Mouse (Mus musculus) ovary, postnatal 14 days (tissue): ENCODE measurements at regions not wholly inside any gene's neighbourhood (a gene's known extent, or its start where the extent isn't known, plus 50 kb on each side); places are given as distances from the start of the nearest gene placed in this dataset.

Experiments
- DNase-seq: peaks from one replicate; pipeline ENCODE4 v3.0.0; 2022; ENCODE audit warnings: low spot score

DNA sequence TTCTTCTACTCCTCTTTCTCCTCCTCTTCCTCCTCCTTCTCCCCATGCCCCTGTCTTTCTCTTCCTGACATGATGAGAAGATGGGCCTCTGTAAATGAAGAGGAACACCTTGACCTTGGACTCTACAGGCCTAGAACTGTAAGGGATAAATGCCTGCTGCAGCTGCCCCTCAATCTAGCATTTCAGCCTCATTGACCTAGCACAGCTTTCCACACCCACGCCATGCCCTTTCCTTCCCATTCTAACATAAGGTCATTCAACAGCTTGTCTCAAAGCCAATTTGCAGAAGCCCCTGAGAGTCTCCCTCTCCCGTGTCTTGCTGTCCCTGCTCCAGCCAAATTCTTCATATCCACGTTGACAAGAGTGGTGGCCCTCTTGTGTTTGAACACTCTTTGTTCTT is 63.8 kb upstream of the Dscam start:
- no peak for DNase-seq

DNA sequence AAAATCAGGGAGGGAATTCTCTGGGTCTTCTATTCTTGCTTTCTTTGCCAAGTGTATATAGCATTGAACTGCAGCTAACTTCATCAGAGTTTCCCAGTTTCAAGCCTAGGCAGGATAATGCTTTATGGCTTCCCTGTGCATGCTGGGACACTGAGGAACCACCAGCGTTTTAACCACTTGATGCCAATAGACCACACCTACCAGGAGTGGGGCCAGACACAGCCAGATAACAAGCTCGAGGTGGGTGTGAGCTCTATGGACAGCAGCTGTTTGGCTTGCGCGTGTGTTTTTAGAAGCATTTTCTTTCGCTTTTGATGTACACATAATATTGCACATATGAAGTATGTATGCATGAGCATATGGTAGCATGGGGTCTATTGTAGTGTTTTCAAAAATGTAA is 69.1 kb upstream of the Dscam start:
- no peak for DNase-seq

DNA sequence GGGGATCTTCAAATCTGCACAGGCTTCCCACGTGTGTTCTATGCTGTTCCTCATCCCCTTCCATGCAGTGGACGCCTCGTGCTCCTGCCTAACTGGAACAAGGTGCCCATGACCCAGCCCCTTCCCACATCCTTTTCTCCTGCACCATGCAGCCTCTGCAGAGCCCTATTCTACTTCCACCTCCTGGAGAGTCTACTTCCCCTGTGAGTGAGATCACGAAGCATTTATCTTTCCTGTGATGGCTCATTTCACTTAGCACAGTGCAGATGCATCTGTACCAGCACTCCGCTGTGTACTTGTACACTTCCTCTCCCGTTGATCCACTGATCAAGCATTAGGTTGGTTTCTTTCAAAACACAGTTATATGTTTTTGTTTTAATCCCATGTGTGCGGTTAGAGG is 69.5 kb upstream of the Dscam start:
- no peak for DNase-seq

DNA sequence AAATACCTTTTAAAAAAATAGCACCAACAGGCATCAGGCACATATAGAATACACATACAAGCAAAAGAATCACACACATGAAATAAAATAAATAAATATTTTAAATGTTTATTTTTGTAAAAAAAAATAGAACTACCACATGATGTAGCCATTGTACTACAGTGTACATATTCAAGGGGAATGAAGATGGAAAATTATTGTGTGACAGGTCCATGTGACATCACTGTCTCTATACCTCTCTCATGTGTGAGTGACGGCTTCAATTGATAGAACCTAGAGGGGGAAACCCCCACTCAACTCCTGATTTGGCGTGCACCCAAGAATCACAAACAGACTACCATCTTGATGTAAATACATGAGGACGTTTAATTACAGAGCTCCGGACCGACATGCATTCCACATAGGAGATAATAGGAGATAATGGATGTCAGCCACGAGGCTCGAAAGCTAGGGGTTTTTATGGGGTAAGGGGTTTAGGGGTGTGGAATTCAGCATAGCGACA is 70.4 kb upstream of the Dscam start:
- no peak for DNase-seq

DNA sequence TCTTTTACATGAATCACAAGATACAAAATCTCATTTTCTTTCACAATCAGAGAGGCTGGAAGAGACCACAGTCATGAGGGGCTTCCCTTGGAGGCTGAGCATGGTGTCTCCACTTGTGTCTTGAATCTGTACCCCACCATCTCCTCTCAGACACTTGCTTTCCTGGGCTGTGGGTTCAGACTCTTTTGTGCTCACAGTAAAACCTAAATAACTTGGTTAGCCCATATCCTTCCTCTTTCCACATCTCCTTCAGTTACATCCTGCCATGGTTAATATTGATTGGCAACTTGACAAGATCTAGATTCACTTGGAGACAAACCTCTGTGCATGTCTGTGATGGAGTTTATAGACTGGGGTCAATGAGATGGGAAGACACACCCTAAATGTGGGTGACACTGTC is 71.1 kb upstream of the Dscam start:
- DNase-seq: no peak

DNA sequence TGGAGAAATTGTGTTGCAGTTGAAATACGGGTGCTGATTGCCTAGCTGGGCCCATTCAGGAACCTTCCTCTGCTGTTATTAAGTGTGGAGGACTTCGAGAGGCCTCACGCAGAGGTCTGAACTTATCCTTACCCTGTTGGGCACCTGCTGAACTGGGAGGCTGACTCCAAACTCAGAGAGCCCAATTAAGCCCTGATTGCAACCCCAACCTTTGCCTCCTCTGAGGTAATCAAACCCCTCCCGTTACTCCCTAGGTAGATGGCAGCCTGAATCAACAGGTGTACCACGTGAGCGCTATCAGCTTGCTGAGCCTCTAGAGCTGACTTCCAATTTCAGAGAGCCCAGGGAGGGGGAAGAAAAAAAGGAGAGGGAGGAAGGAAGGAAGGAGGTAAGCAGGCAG is 79.9 kb upstream of the Dscam start:
- no peak for DNase-seq

DNA sequence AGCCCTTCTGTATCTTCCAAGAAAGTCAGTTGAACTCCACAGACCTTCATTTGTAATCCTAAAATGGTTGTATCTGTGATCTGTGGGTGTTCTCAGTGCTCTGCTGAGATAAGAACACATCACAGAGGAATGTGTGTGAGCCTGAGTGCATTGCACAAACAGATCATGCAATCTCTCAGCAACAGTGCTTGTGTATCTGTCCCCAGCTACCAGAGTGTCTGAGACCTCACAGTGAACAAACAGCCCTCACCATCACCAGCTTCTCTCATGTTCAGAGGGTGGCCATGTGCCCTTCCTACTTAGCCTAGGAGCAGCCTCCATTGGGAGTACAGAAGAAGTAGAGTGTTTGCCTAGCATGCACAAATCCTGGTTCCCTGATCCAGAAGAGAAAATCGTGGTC is 82.0 kb upstream of the Dscam start:
- DNase-seq: no peak

DNA sequence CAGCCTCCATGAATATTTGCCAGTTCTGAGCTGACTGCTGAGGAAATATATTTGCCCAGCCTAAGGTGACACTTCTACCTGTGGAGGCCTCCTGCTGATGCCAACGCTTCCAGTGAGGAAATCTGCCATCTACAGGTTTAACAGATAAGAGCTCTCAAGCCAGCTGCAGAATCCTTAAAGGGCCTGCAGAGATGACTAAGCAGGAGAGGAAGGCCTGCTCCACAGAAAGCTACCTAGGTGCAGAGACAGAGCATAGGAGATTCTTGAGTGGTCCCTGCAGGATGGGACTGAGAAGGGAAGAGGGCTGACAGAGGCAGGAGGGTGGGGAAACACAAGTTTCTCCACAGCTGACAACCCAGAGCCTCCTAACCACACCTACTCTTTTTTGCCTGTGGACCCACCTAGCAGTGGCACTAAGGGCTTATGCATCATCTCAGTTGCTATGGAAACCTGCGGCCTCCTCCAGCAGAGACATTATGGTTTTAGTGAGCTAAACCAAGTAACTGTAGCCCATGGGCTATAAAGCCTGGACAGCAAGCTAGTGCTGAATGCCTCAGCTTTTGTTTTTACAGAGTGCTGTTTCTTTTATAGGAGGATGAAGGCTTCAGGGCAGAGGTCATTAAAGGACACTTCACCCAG is 82.6 kb upstream of the Dscam start:
- no peak for DNase-seq

DNA sequence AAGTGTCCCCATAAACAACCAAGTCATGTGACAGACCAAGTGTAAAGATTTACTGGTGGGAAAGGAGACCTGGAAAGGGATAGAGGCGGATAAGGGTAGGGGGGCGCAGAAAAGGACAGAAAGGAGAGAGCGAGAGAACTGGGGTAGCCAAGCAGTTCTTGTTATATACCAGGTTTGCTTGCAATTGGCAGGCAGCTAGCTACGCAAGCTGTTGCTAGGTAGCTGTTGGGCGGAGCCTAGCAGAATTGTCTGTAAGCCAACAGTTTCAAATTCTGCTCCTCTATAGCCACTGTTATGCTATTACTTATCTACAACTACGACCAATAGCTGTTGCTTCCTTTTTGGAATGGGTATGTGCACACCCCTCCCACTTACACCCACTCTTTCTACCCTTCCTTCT is 88.3 kb upstream of the Dscam start:
- DNase-seq: no peak

DNA sequence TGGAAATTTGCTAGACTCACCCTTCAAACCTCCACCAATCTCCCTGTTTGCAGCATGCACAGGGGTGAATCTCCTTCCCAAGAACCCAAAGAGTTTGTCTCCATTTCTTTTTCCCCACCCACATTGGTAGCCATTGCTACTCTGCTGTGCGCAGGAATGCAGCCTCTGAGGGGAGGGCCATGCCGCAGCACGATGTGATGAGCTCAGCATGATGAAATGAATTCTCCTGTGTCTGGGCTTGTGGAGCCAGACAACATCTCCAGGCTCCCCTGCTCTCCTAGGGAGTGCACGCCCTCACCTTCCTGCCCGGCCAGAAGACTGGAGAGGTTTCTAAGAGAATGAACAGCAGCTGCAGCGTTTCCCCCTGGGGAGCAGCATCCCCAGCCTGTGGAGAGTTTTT is 92.9 kb upstream of the Dscam start:
- DNase-seq: no peak

DNA sequence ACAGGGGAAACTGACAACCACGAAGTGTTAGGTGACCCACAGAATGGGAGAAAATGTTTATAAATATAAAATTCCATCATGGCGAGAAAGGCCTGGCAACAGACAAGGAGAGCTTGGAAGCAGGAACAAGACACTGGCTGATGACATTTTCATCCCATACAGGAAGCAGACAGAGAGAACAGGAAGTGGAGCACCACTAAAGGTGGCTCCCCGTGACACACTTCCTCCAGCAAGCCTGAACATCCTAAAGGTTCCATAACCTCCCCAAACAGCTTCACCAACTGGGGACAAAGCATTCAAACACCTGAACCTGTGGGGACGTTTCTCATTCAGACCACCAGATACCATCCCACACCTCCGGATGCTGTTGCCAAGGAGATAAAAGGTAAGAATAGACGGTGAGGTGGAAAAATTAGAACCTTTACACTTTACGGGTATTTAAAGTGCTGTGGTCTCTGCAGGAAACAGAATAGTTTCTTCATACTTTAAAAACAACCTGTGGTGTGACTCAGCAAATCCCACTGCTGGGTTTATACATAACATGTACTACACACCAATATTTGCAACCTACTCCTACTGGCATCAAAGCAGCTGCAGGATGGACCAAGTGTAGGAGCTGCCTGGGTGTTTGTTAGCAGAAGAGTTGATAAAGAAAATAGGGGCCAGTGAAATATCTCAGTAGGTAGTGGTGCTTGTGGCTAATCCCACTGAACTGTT is 86.0 kb upstream of the Bace2 start:
- DNase-seq: no peak

DNA sequence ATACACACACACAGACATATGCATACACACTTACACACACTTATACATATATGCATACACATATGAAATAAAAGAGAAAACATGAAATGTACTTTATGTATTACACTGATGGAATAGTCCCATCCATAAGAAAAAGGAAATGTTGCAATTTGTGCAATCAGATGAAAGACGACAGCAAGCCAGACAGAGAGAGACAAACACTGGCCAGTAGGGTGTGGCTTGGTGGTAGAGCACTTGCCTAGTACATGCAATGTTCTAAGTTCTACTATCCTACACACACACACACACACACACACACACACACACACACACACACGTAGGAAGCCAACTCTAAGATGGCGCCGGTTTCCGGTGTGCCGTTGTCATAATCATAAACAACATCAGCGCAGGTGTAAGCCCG is 85.3 kb upstream of the Bace2 start:
- no peak for DNase-seq

DNA sequence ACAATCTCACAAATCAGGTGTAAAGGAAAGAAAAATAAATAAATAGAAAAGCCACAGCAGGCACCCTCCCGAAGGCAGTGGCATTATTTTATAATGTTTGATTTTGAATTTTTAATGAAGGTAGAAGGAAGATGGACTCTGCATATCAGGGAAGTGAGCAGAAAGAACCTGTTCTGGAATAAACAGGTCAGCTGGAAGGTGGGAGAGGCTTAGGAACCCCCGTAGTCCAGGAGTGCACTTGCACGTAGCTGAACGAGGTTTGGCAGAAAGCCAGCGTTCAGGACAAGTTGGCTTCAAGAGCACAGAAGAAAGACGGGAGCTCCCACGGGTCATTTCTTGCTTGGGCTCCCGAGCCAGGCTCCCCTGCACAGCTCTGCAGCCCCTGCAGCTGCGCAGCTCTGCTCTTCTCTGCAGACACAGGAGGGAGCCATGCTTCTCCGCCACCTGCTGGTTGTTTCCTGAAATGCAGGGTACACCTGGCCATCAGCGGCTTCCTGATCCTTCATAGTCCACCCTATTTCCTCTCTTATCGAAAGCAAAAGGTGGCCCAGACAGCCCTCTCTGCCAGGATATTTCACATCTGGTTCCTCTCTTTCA is 84.4 kb upstream of the Bace2 start:
- peak; percentile 52 for DNase-seq

DNA sequence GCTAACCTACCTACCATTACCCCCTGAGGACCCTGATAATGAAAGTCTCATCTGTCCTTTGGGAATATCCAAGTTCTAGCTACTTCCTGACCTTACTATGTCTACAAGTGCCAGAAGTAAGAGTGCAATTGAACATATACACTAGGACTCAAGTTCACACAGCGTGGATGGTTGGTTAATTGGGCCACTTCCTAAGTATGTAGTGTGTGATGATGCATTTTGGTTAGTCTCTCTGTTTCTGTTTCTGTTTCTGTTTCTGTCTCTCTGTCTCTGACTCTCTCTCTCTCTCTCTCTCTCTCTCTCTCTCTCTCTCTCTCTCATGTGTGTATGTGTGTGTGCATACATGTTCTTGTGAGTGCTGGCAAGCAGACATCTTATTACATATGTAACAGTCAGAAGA is 77.6 kb upstream of the Bace2 start:
- DNase-seq: no peak

DNA sequence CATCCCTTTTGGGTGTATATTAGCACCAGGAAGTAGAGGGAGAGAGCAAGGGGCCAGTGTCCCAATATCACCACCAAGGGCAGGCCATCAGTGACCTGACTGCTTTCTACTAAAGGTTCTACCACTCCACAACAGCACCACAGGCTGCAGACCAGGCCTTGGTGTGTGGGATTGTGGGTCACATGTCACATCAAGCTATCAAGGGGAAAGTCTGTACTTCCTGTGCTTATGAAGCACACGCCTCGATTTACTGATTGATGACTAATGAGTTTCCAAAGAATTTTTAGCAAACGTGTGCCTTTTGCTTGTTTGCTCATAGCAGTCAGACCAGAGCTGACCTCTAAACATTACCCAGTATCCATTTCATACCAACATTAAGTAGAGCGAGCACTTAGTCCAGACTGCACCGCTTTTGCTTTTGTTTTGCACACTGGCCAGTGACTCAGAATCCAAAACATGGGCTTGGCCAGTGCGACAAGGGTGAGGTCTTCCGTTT is 74.9 kb upstream of the Bace2 start:
- DNase-seq: no peak

DNA sequence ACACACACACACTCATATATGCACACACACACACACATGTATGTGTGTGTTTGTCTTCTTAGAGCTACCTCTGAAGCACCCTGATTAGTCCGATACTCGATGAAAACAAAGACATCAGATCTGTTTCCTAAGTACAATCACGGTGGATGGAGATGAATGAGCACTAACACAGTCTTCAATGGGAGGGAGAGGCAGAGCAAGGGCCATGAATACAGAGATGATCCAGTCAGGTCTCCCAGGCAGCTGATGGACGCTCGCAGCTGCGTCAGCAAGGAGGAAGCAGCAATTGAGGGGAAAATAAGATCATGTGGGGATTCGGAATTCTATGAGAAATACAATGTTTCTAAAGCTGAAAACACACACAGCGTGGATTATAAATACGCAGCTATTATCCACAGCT is 73.6 kb upstream of the Bace2 start:
- DNase-seq: no peak

DNA sequence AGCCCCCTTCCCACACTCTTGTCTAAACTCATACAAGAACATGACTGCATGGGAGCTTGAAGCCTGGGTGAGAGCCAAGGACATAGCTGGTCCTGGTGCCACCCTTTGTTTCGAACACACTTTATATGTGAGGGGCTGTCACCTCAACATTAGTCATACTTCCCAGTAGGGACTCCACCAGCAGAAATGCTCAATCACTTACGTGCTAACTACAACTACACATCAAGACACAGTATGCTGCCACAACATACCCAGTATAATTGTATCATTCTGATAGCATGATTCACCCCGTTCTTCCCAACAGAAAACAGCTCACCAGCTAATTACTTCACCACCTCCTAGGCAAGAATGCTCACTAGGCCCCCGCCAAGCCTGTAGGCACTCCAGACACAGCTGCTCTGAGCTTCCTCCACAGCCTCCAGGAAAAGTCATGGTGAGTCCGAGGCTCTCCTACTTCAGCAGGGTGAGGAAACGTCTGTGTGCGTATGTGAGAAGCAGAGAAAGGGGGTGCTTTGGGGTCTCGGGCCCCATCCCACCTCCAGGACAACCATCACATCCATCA is 70.6 kb upstream of the Bace2 start:
- no peak for DNase-seq

DNA sequence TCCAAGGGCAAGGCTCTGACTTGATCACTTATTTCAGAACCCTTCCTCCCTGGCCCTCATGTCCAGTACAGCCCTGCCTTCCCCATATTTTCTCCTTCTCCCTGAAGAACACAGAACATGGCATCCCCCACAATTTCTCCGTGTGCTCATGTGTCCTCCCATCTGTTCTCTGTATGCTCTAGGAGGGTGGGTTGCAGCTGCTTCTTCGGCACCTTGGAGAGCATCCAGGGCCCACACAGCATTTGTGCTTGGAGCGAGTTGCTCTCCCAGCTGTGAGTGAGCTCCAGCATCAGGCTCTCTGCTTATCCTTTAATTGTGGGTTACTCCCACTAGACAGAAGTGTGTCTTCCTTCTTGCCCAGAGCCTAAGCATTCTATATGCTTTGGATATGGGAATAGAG is 69.8 kb upstream of the Bace2 start:
- no peak for DNase-seq

DNA sequence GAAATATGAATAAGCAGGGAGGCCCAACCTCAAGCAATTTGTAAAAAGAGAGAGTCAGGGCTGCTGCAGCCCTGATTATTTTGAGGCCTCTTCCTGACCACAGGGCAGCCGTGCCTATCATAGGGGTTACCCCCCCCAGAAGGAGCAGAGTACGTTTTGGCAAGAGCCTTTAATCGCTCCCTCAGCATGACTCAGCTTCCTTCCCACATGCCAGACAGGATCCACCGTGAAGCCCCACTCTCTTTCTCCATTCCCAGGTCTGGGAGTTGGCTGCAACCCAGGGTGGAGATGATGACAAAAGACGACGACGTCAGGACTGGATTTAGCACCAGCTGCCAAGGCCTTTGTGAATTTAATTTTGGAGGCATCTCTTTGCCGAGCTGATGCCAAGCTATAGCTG is 67.9 kb upstream of the Bace2 start:
- no peak for DNase-seq

DNA sequence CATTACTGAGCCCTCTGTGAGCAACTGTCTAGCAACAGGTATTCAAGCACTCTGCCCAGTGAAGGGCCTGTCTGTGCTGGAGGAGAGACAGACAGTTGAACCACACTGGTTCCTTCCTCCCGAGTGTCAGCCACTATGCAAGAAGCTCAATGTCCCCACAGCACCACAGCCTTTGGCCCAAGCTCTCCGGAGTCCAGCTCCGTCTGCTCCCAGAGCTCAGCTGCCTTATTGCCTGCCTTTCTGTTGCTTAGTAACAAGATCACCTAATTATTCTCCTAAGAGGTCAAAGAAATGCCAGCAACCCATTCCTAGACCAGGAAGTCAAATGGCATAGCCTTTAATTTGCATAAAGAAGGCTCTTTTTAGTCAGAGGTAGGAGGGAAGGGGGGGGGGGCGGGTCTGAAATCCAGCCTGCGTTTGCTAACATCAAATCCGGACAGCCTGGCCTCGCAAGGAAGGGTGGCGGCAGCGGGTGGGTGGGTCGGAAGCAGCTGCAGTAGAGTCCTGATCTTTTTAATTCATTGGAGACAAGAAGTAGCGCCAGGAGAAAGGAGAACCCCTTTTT is 64.0 kb upstream of the Bace2 start:
- no peak for DNase-seq

DNA sequence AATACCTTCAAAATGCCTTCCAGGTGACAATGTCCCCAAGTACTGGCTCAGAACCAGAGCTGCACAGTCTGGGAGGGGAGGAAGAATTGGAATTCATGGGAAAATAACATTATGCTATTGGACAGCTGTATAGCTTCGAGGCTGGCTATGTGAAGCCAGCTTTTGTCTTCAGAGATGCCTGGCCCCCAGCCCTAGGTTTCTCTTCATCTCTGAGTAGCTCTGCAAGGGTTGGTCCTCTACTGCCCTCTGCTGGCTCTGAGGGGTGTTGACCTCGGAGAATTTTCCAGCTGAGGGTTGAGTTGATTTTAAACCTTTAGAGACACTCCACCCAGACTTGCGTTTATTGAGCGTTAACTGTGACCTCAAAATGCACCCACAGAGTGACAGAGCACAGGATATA is 63.3 kb upstream of the Bace2 start:
- DNase-seq: peak; percentile 77

DNA sequence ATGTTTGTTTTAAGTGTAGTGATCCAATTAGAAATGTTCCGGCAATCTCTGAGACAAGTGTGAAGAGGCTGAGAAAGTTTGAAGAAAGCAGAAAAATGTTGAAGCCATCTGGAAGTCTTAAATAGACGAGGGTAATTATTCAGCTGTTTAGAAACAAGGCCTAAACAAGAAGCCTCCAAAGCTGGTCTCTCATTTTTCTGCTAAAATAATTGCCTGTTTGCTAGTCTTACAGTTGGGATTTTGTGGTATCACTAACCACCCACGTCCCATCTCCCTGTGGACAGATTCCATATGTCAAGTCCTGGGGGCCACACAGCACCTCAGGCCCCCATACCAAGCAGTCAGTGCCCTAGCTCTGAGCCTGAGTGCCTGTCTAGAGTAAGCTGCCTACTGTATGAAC is 59.4 kb upstream of the Bace2 start:
- DNase-seq: no peak
